Mouse (Mus musculus) hindbrain, postnatal 0 days (tissue): Measurements from ENCODE around the gene Kin. TPM values are rescaled to one million over a fixed set of nuclear protein-coding genes. Genes with fewer than 3 reads are reported as not detected.

Source experiments
- ATAC-seq: fragments of 200-750 bp; cut with Nextera tagmentation; 2 replicates; pipeline ENCODE4 v1.8.0; 2017; ENCODE audit warnings: mild to moderate bottlenecking, moderate TSS enrichment, moderate library complexity
- DNase-seq: peaks from one replicate; pipeline ENCODE4 v3.0.0-alpha.2; 2015; ENCODE audit warnings: low spot score
- H3K27ac ChIP-seq: fragments of 300-500 bp; sonication (generic); 2 replicates; pipeline ENCODE4 v1.5.1; 2014; ENCODE audit warnings: mild to moderate bottlenecking
- H3K27me3 ChIP-seq: fragments of 300-500 bp; sonication (generic); 2 replicates; pipeline ENCODE4 v1.6.1; 2014; ENCODE audit warnings: low read length, mixed read lengths; ENCODE audit not compliant: insufficient read depth
- H3K36me3 ChIP-seq: fragments of 300-500 bp; sonication (generic); 2 replicates; pipeline ENCODE4 v1.6.1; 2014; ENCODE audit warnings: low read length, mixed read lengths; ENCODE audit not compliant: insufficient read depth
- H3K4me1 ChIP-seq: fragments of 300-500 bp; sonication (generic); 2 replicates; pipeline ENCODE4 v1.6.1; 2014; ENCODE audit warnings: antibody characterized with exemption, low read length, mixed read lengths; ENCODE audit not compliant: insufficient read depth
- H3K4me2 ChIP-seq: fragments of 300-500 bp; sonication (generic); 2 replicates; pipeline ENCODE4 v1.6.1; 2014; ENCODE audit warnings: low read depth, mild to moderate bottlenecking, low read length, moderate library complexity, mixed read lengths
- H3K4me3 ChIP-seq: fragments of 300-500 bp; sonication (generic); 2 replicates; pipeline ENCODE4 v1.5.1; 2014; ENCODE audit warnings: low read length
- H3K9ac ChIP-seq: fragments of 300-500 bp; sonication (generic); replicated peaks from 2 replicates; pipeline ENCODE4 v1.6.1; 2014; ENCODE audit warnings: mild to moderate bottlenecking, low read length, moderate library complexity, mixed read lengths
- H3K9me3 ChIP-seq: fragments of 300-500 bp; sonication (generic); 2 replicates; pipeline ENCODE4 v1.6.1; 2016; ENCODE audit warnings: low read length, mixed read lengths
- CTCF ChIP-seq: IDR thresholded peaks from 2 replicates; pipeline ENCODE4 v1.5.1; 2016; ENCODE audit warnings: antibody characterized with exemption, control low read depth, low read depth
- WGBS: fragments of 180-500 bp; shearing (Covaris S2); extraction: QIAGEN DNeasy Blood & Tissue Kit; methylation state at CpG from one replicate; pipeline ENCODE4 v1.1.7; 2014; 5-methylcytosine and 5-hydroxymethylcytosine counted together
- polyA plus RNA-seq: library from polyadenylated mRNA; unstranded; fragments of >200 nt; fragmentation: Nextera tagmentation; extraction: Ambion mirVana; gene quantifications from 2 replicates; pipeline ENCODE4 v1.2.1, GENCODE M21; 2015
- total RNA-seq: library from RNA; depleted of rRNA; stranded (reverse); fragments of >200 nt; gene quantifications from 2 replicates; pipeline ENCODE4 v1.2.3, GENCODE M21; 2014

The Kin gene
- total and polyA plus RNA-seq, 2 experiments from 2014 or later = 4.8 to 14.1 TPM

DNA sequence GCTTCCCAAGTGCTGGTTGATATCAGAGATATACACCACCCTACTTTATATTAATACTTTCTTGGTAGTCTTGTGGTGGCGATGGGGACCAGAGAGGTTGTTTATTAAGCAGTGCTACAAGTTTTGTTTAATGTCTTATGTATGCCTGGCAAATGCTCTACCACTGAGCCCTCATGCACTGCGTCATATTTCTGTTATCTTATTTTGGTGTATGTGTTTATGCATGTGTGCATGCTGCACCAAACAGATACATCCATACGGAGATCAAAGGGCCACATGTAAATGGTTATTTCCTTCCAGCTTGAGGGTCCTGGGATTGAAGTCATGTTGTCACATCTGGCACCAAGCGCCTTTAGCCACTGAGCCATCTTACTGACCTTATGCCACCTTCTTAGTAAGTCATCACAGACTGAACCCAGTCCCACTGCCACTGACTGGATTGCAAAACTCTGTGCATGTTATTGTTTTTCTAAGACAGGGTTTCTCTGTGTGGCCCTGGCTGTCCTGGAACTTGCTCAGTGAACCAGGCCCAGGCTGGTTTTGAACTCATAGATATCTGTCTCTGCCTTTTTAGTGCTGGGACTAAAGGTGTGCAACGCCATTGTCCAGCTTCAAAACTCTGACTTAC is 1.2 kb downstream of the Kin start:
- no peaks in the 10 kb centered on the region for H3K27me3 ChIP-seq
- H3K4me1 ChIP-seq = peaks cover 21% of the 10 kb centered on the region
- no peaks in the 10 kb centered on the region for H3K36me3 ChIP-seq
- H3K27ac ChIP-seq = no peak overlapping the region
- WGBS = 90% methylated on average over 5 of the region's 5 CpGs
- no peak for TF ChIP-seq CTCF
- DNase-seq (no peak), ATAC-seq (no peak)
- peak overlapping the region; percentile 84 for H3K4me3 ChIP-seq
- H3K4me2 ChIP-seq = peak overlapping the region; percentile 88
- H3K9ac ChIP-seq = 0 out of 2 replicates have a peak overlapping the region, but pooled peaks have one; percentile 18
- H3K9me3 ChIP-seq = no peaks in the 10 kb centered on the region

GRCm38 (mm10) chr2:10082737-10083136 is 2.3 kb downstream of the Kin start:
- ATAC-seq = no peak
- 0 out of 2 replicates have a peak, but pooled peaks cover 4% of the 10 kb centered on the region for H3K36me3 ChIP-seq
- peaks cover 21% of the 10 kb centered on the region for H3K4me1 ChIP-seq
- no peaks in the 10 kb centered on the region for H3K9me3 ChIP-seq
- no peak for DNase-seq
- TF ChIP-seq CTCF = no peak
- H3K27ac ChIP-seq = no peak overlapping the region
- H3K9ac ChIP-seq = no peak overlapping the region
- no peak overlapping the region for H3K4me2 ChIP-seq
- 88% methylated on average over 1 of the region's 1 CpGs for WGBS
- H3K27me3 ChIP-seq = no peaks in the 10 kb centered on the region
- no peak overlapping the region for H3K4me3 ChIP-seq

GRCm38 (mm10) chr2:10087256-10087850 is 7.0 kb downstream of the Kin start:
- Histone ChIP-seq H3K27ac (no peak overlapping the region), H3K4me1 (no peaks in the 10 kb centered on the region), H3K36me3 (peaks cover 32% of the 10 kb centered on the region; the same call in 1 of the 2 replicates), H3K4me3 (no peak overlapping the region), H3K9ac (no peak overlapping the region), H3K4me2 (no peak overlapping the region), H3K27me3 (no peaks in the 10 kb centered on the region), H3K9me3 (no peaks in the 10 kb centered on the region)
- 80% methylated on average over 8 of the region's 8 CpGs for WGBS
- no peak for DNase-seq
- ATAC-seq = no peak
- TF ChIP-seq CTCF = no peak

- DNase-seq = no peak
- Histone ChIP-seq H3K9me3 (no peaks in the 10 kb centered on the region), H3K4me2 (no peak overlapping the region), H3K27ac (no peak overlapping the region), H3K4me3 (no peak overlapping the region), H3K4me1 (no peaks in the 10 kb centered on the region), H3K9ac (no peak overlapping the region), H3K36me3 (peaks cover 31% of the 10 kb centered on the region; the same call in 1 of the 2 replicates), H3K27me3 (no peaks in the 10 kb centered on the region)
- no peak for ATAC-seq
- no peak for TF ChIP-seq CTCF
- WGBS = 89% methylated on average over 14 of the region's 14 CpGs
Observed at GRCm38 (mm10) chr2:10094327-10095100, 14.1 kb downstream of the Kin start.

- H3K4me1 ChIP-seq = no peaks in the 10 kb centered on the region
- DNase-seq = peak; percentile 76
- TF ChIP-seq CTCF = peak; percentile 77
- peak; percentile 50; the same call in 1 of the 2 replicates for ATAC-seq
- H3K9ac ChIP-seq = no peak overlapping the region
- no peaks in the 10 kb centered on the region for H3K9me3 ChIP-seq
- H3K4me2 ChIP-seq = no peak overlapping the region
- WGBS = 33% methylated on average over 9 of the region's 9 CpGs
- no peaks in the 10 kb centered on the region for H3K27me3 ChIP-seq
- no peak overlapping the region for H3K4me3 ChIP-seq
- H3K36me3 ChIP-seq = no peaks in the 10 kb centered on the region; the same call in 1 of the 2 replicates
- no peak overlapping the region for H3K27ac ChIP-seq
Observed at GRCm38 (mm10) chr2:10098598-10099215, 18.3 kb downstream of the Kin start.

GRCm38 (mm10) chr2:10100471-10100870 is 20.1 kb downstream of the Kin start:
- H3K4me2 ChIP-seq = no peak overlapping the region
- H3K4me3 ChIP-seq = no peak overlapping the region
- H3K36me3 ChIP-seq = no peaks in the 10 kb centered on the region
- DNase-seq = no peak
- 55% methylated on average over 2 of the region's 2 CpGs for WGBS
- TF ChIP-seq CTCF = no peak
- no peak overlapping the region for H3K9ac ChIP-seq
- H3K27ac ChIP-seq = no peak overlapping the region
- no peaks in the 10 kb centered on the region for H3K27me3 ChIP-seq
- no peaks in the 10 kb centered on the region for H3K4me1 ChIP-seq
- no peaks in the 10 kb centered on the region for H3K9me3 ChIP-seq
- ATAC-seq = no peak
